Mouse (Mus musculus) liver, embryonic 14.5 days (tissue): ENCODE data around the gene Frmd5.

Source experiments
- CTCF ChIP-seq: IDR thresholded peaks from 2 replicates; pipeline ENCODE4 v1.5.1; 2016; ENCODE audit warnings: antibody characterized with exemption, low read depth, control low read depth
- EP300 ChIP-seq: IDR thresholded peaks from 2 replicates; pipeline ENCODE4 v1.6.1; 2016; ENCODE audit warnings: antibody characterized with exemption, low read depth

GRCm38 (mm10) chr2:121551271-121551670, 255.6 kb downstream of the Frmd5 start:
- no peak for TF ChIP-seq CTCF
- TF ChIP-seq EP300: no peak
